Mouse (Mus musculus) liver, adult (tissue): ENCODE measurements around the gene Rerg.

Experiments
- GATA4 ChIP-seq: IDR thresholded peaks from 2 replicates; pipeline ENCODE4 v1.6.1; 2014; ENCODE audit warnings: mild to moderate bottlenecking, low read length; ENCODE audit not compliant: insufficient replicate concordance

Gene Rerg

GRCm38 (mm10) chr6:137025461-137025860 lies 144.8 kb downstream of the Rerg start:
- TF ChIP-seq GATA4 = no peak

- no peak for TF ChIP-seq GATA4
Measured at GRCm38 (mm10) chr6:137024541-137024940, 145.8 kb downstream of the Rerg start.

GRCm38 (mm10) chr6:137017216-137017973 lies 152.9 kb downstream of the Rerg start:
- TF ChIP-seq GATA4 = no peak

GRCm38 (mm10) chr6:137014346-137014745 lies 156.0 kb downstream of the Rerg start:
- TF ChIP-seq GATA4 = no peak

- TF ChIP-seq GATA4 = no peak
Measured at GRCm38 (mm10) chr6:137011187-137011586, 159.1 kb downstream of the Rerg start.
